Mouse (Mus musculus) ovary, adult 18-20 months (tissue): ENCODE data around the gene Gosr1.
"Not testable (repeated sequence)": the region's sequence is repeated elsewhere in the genome, so short reads cannot be mapped to it uniquely, and the experiment has no call there.

Experiments
- DNase-seq: peaks from one replicate; pipeline ENCODE4 v3.0.0; 2022; ENCODE audit warnings: low spot score, mixed read lengths

The Gosr1 gene

DNA sequence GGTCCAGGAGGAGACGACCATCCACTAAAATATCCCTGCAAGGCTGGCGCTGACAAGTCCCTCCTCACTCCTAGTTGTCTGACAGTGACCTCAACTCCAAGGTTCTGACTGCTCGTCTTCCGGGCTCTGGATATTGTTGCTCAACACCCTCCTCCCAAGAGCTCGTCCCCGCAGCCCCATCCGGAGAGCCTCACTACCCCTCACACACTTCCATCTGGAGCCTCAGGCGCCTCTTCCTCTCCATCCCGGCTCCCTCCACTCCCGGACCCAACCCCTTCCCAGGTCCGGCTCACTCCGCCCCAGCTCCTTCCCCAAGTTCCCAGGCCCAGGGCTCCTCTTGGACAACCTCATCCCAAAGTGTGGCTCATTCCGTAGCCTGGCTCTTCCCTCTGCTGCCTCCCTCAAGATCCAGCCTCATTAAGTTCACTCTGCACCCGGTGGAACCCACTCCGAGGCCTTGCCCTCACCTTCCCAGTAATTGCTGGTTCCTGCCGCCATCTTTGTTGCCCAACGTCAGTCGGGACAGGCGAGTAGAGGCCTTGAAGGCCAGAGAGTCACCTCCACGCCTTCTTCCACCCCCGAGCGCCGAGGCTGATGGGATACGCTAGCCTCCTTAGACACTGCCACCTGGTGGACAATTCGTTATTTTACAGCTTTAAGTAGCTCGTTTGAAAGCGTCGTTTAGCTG lies at the start of gene Gosr1:
Gene Gosr1 (minus strand): TSS at position 527 of the 688 bp plus-strand sequence.
- DNase-seq: peak; percentile 87

GRCm38 (mm10) chr11:76810706-76811495 lies 47.5 kb upstream of the Gosr1 start:
- no peak for DNase-seq

DNA sequence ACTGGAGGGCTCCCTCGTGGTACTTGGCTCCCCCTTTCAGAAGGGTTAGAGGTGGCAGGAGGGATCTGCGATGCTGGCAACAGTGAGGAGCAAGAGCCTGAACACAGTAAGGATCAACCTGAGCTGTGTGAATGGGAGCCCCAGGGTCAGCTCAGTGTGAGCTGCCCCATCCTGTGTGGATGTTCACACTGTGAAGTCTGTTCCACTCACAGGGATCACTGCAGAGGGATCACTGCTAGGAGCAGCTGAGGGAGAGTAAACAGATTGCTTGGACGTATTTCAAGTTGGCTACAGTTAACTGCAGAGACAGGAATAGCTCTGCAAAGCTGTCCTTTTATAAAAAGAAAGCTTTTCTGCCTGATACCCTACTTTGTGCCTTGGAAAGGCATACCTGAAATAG lies 46.1 kb upstream of the Gosr1 start:
- no peak for DNase-seq

GRCm38 (mm10) chr11:76808550-76808949 lies 45.2 kb upstream of the Gosr1 start:
- DNase-seq: no peak

DNA sequence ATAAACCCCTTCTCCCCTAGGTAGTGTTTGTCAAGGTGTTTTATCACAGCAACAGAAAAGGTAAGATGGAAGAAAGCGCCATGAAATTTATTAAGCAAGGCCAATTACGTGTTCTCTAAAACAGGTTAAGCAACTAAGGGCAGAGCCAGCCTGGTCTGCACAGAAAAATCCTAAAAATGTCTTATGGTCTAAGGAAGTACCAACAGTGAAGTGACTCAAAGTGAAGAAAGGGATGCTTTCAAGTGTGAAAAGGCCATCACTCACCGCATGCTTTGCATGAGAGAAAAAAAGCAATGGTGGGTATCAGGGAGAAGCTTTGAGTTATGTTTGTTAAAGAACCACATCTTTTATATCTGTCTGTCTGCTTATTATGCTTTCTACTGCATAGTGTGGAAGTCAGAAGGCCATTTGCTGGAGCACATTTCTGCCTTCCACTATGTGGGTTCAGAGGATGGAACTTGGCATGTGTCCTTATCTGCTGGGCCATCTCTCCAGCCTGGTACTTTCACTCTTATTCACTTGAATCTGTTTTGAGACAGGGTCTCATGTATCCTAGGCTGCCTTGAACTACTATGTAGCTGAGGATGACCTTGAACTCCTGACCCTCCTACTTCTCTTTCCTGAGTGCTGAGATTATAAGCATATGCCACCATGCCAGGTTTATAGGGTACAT lies 43.8 kb upstream of the Gosr1 start:
- DNase-seq: no peak

GRCm38 (mm10) chr11:76806026-76806425 lies 42.6 kb upstream of the Gosr1 start:
- DNase-seq: no peak

- not testable (repeated sequence) for DNase-seq
Observed at GRCm38 (mm10) chr11:76805072-76805471, 41.7 kb upstream of the Gosr1 start.

DNA sequence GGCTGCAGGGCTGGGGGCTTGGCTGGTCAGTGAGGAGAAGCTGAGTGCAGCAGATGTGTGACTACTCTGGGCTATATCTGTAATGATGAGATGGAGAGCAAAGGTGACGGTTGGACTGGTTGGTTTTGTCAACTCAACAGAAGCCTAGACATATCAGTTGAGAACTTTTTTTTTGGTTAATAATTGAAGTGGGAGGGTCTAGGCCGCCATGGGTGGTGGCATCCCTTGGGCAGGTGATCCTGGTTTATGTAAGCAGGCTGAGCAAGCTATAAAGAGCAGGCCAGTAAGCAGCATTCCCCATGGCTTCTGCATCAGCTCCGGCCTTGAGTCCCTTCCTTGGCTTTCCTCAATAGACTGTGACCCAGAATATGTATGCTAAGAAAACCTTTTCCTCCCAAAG lies 39.9 kb upstream of the Gosr1 start:
- no peak for DNase-seq

GRCm38 (mm10) chr11:76797236-76797635 lies 33.9 kb upstream of the Gosr1 start:
- DNase-seq: no peak

GRCm38 (mm10) chr11:76795326-76795725 lies 31.9 kb upstream of the Gosr1 start:
- no peak for DNase-seq

DNA sequence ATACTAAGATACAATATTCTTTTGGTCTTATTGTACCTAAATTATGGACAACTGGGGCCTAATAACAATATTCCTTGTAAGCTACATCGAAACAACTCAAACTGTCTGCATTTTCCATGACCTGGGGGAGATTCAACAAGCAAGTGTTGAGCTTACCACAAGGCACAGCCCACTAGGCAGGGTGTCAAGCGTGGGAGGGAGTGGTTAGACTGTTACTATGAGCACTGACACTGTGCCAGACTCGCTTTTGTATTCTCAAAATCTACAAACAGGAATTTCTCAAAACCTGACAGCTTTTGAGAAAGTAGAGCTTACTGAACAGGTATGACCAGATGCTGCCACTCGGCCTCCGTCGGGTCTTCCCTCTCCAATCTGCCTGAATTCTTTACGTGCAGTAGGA lies 28.0 kb upstream of the Gosr1 start:
- DNase-seq: peak; percentile 29

GRCm38 (mm10) chr11:76789252-76789651 lies 25.9 kb upstream of the Gosr1 start:
- DNase-seq: no peak

- no peak for DNase-seq
Observed at GRCm38 (mm10) chr11:76775533-76775932, 12.2 kb upstream of the Gosr1 start.

DNA sequence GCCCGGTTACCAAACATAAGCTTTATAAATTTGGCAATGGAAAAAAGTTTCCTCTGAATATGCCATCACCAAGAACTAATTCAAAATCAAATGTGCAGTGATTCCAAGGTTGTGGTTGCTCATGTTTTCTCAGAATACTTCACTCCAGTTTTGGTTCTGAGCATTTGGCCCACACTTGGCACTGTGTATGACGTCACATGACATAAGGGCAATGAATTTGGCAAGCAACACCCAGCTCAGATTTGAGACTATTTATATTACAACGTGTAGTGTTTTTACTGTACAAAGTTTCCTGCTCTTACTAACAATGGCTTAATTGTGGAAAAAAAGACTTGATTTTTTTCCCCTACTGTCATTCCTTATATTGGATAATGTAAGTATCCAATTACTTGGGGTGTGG lies 10.4 kb upstream of the Gosr1 start:
- no peak for DNase-seq

DNA sequence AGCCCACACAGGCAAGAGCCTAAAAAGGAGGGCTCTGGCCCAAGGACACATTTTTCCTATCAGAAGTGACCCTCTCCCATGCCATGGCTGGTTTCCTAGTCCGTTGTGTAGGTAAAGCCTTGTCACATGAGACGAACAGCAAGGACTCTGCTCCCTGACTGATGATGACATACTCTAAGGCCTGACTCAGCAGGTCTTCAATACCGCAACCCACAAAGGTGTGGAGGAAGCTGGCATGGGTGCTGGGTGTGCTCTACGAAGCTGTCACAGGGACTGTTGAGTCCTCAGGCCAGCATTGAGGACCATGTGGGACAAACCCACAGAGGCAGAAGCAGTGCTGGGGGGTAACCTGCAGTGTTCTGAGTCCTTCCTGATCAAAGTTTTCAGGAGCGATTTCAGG lies 7.2 kb upstream of the Gosr1 start:
- no peak for DNase-seq

- no peak for DNase-seq
Observed at GRCm38 (mm10) chr11:76763741-76764122, 353 bp upstream of the Gosr1 start.

GRCm38 (mm10) chr11:76752276-76752675 lies 11.1 kb downstream of the Gosr1 start:
- no peak for DNase-seq

DNA sequence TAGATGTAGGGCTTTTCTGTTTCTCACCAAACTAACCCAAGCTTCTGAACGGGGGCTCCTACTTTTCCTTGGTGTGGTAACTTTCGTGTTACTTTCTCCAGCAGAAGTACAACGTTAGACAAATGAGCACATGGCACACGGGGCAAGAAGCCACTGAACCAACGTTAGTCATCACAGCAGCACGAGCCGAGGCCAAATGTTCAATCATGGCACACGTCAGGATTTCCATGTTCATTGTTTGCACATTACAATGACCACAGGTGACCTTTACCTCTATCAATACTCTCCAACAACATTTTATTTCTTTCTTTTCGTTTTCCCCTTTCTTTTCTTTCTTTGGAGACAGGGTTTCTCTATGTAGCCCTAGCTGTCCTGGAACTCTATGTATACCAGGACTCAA lies 14.6 kb downstream of the Gosr1 start:
- no peak for DNase-seq

DNA sequence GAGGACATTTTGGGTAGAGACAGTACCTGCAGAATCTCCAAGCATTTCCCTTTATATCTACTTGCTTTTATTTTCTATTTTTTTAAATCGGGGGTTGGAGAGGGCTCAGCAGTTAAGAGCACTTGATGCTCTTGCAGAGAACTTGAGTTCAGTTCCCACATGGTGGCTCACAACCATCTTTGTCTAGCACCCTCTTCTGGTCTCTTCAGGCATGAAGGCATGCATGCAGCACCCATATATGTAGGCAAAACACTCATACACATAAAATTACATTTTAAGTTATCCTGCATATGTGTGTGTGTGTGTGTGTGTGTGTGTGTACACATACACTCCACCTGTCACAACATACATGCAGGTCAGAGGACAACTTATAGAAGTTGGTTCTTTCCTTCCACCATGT lies 17.5 kb downstream of the Gosr1 start:
- no peak for DNase-seq

DNA sequence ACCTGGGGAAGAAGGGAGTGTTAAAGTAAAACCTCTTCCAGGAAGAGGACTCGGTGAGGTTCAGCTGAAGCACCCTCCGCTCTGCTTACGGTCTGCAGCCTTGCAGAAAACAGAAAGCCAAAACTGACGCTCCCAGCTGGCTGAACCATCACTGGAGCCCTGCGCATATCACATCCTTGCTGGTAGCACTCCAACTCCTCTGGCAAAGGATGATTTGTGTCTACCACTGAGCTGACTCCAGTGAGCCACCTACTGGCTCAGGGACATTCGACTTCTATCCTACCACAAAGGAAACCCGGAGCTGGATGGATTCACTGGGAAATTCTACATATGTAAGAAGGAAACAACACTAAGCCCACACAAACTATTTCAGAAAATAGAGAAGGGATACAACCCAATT lies 18.8 kb downstream of the Gosr1 start:
- DNase-seq: no peak

GRCm38 (mm10) chr11:76742511-76742910 lies 20.9 kb downstream of the Gosr1 start:
- DNase-seq: no peak

DNA sequence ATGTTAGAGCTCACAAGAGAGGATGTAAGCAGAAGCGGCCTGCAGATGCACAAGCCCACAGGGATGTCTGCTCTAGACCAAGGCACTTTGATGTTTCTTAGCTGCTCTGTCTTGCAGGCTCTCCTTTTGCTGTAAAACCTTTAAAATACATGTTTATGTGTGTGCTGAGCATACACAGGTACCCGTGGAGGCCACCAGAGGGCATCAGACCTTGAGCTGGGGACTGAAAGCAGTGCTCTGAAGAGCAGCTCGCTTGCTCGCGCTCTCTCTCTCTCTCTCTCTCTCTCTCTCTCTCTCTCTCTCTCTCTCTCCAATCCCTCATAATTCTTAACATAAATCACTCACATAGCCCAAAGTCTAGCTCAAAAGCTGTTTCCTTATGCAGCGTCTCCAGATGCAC lies 24.3 kb downstream of the Gosr1 start:
- no peak for DNase-seq

DNA sequence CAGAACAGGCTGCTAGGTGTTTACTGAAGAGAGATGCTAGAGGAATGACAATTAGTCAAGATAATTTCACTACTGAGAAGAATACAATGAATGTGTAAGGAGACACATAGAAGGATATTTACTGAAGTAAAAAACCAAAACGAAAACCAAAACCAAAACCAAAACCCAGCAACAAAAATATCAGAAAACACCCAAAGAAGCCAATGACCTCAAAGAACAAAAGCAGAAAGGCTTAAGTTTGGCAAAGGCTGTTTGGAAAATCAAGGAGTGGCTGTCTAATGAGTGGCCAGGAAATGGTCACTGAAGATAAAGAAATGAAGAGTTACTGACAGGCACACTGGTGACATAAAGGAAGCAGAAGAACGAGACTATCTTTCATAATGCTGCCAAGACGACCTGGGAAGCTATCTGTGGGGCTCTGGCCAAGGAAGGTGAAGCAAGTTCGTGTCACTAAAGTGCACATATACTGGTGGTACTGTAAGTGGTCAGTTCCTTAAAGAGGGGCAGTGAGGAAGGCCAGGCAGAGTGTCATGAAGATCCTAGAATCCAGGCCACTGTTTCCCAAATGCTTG lies 27.5 kb downstream of the Gosr1 start:
- no peak for DNase-seq
